Comparison of ENCODE assay signal across 25 mouse cellular contexts in genomic region chr1:120368138-120368537, GRCm38 (mm10). TPM values are rescaled to one million over a fixed set of nuclear protein-coding genes. Genes with fewer than 3 reads are reported as not detected.
DNase-seq lines count a peak whose midpoint lies in the region; ATAC-seq and TF ChIP-seq lines count a peak whose summit lies in the region.
"Had no signal": no experiment of that assay in that cellular context is flagged by ENCODE, and none has a peak within 500 bp of the region (broad histone marks: within the 10 kb centered on the region; RNA-seq: fewer than 3 reads in every experiment).

No protein-coding gene starts in this region.

- TF ChIP-seq EP300 in heart, adult 2 months (IDR thresholded peaks at IDR 0.05; ENCODE audit: insufficient read depth, low read depth, low read length), result no peak
- TF ChIP-seq EP300 in liver, embryonic 14.5 days (IDR thresholded peaks at IDR 0.05; ENCODE audit: low read depth), result no peak
- TF ChIP-seq EP300 in MEL (IDR thresholded peaks at IDR 0.05; ENCODE audit: low read depth in 1 of 2, low read length in 2 of 2), result no peak

- no peak overlapping the region for H3K9ac ChIP-seq in heart, adult 2 months (ENCODE audit: low read depth, low read length)
- no peak overlapping the region for H3K9ac ChIP-seq in liver, embryonic 14.5 days (replicated peaks)
- H3K9ac ChIP-seq in MEL (ENCODE audit: control insufficient read depth, low read depth, low read length, poor library complexity, severe bottlenecking), result no peak overlapping the region
- H3K9ac ChIP-seq: embryonic facial prominence, embryonic 12.5 days; limb, embryonic 15.5 days; neural tube, embryonic 12.5 days had no signal

- no peak for ATAC-seq in liver, embryonic 14.5 days (ENCODE audit: insufficient read depth)
- ATAC-seq: activated CD4-positive, CD25-positive, alpha-beta regulatory T cell, adult 4 months; forebrain, embryonic 16.5 days; inflammation-experienced regulatory T-cells, adult 6 months had no signal

- no peak overlapping the region for H3K27ac ChIP-seq in heart, adult 2 months
- H3K27ac ChIP-seq in liver, embryonic 14.5 days, result no peak overlapping the region
- no peak overlapping the region for H3K27ac ChIP-seq in MEL (ENCODE audit: control insufficient read depth, low read depth, low read length)
- H3K27ac ChIP-seq: embryonic facial prominence, embryonic 12.5 days; hindbrain, embryonic 10.5 days; limb, embryonic 15.5 days; neural tube, embryonic 12.5 days had no signal

- intact Hi-C loops in heart, adult 2 months (cut with DNase I), result no loop called here

- H3K4me1 ChIP-seq in heart, adult 2 months (ENCODE audit: control insufficient read depth, insufficient read depth, low read length), result no peaks in the 10 kb centered on the region
- H3K4me1 ChIP-seq in liver, embryonic 14.5 days (replicated peaks; ENCODE audit: control insufficient read depth in 2 of 2, insufficient read depth in 2 of 2, low read length in 1 of 2), result no peaks in the 10 kb centered on the region
- H3K4me1 ChIP-seq in MEL (ENCODE audit: control insufficient read depth in 1 of 2, insufficient read depth in 2 of 2, low read length in 2 of 2), result no peaks in the 10 kb centered on the region
- H3K4me1 ChIP-seq: embryonic facial prominence, embryonic 12.5 days; hindbrain, embryonic 10.5 days; limb, embryonic 15.5 days; neural tube, embryonic 12.5 days had no signal

- no peak overlapping the region for H3K4me3 ChIP-seq in heart, adult 2 months
- H3K4me3 ChIP-seq in liver, embryonic 14.5 days (ENCODE audit: insufficient read depth in 1 of 2, low read depth in 2 of 2, low read length in 2 of 2), result no peak overlapping the region
- no peak overlapping the region for H3K4me3 ChIP-seq in MEL (ENCODE audit: control insufficient read depth in 1 of 2, insufficient read depth in 1 of 2, low read depth in 2 of 2, low read length in 2 of 2)
- H3K4me3 ChIP-seq: embryonic facial prominence, embryonic 12.5 days; hindbrain, embryonic 10.5 days; limb, embryonic 15.5 days; neural tube, embryonic 12.5 days had no signal

- no peaks in the 10 kb centered on the region for H3K79me2 ChIP-seq in heart, adult 2 months (replicated peaks; ENCODE audit: control insufficient read depth, insufficient read depth, low read length)
- H3K79me2 ChIP-seq in MEL (ENCODE audit: control insufficient read depth, insufficient read depth, low read length, poor library complexity), result no peaks in the 10 kb centered on the region

- no peak for TF ChIP-seq POLR2A in heart, adult 2 months (IDR thresholded peaks at IDR 0.05; ENCODE audit: insufficient read depth, low read depth, low read length)
- TF ChIP-seq POLR2A in MEL (IDR thresholded peaks at IDR 0.05; ENCODE audit: control insufficient read depth in 1 of 2, insufficient read depth in 1 of 2, low read depth in 1 of 2, low read length in 2 of 2, poor library complexity in 1 of 2), result no peak

- peak; percentile 0; the same call in 1 of the 2 replicates for TF ChIP-seq RAD21 in MEL (IDR thresholded peaks at IDR 0.05; ENCODE audit: low read depth, low read length)

- no peaks in the 10 kb centered on the region for H3K36me3 ChIP-seq in heart, adult 2 months (ENCODE audit: control insufficient read depth, insufficient read depth, low read length)
- no peaks in the 10 kb centered on the region for H3K36me3 ChIP-seq in liver, embryonic 14.5 days (replicated peaks; ENCODE audit: control insufficient read depth, insufficient read depth, low read depth)
- H3K36me3 ChIP-seq in MEL (ENCODE audit: control insufficient read depth in 1 of 2, insufficient read depth in 2 of 2, low read length in 2 of 2), result no peaks in the 10 kb centered on the region
- H3K36me3 ChIP-seq: embryonic facial prominence, embryonic 12.5 days; hindbrain, embryonic 10.5 days; limb, embryonic 15.5 days; neural tube, embryonic 12.5 days had no signal

- TF ChIP-seq CTCF in heart, adult 2 months (IDR thresholded peaks at IDR 0.05), result peak; percentile 28
- peak; percentile 55 for TF ChIP-seq CTCF in liver, embryonic 14.5 days (IDR thresholded peaks at IDR 0.05; ENCODE audit: low read depth)
- peak; percentile 10 to 47 (median 18); a peak in 2 of 6 replicates for TF ChIP-seq CTCF in MEL (IDR thresholded peaks at IDR 0.05 in 2 of 3, conservative IDR thresholded peaks at IDR 0.05 in 1 of 3; ENCODE audit: control insufficient read depth in 1 of 3, insufficient read depth in 1 of 3, low read depth in 2 of 3, low read length in 3 of 3, poor library complexity in 1 of 3, severe bottlenecking in 1 of 3)

- WGBS in heart, adult 2 months, result 68% methylated on average over 3 of the region's 3 CpGs
- WGBS in liver, embryonic 14.5 days (ENCODE audit: insufficient replicate concordance), result 41% methylated on average over 3 of the region's 3 CpGs

- no peak for DNase-seq in heart, adult 2 months
- DNase-seq in heart, adult 18-20 months, result no peak
- DNase-seq in liver, embryonic 14.5 days (ENCODE audit: low read depth in 3 of 3, low spot score in 3 of 3), result no peak
- no peak for DNase-seq in liver
- peak; percentile 37 for DNase-seq in A20 (ENCODE audit: low read depth, low spot score)
- DNase-seq in MEL (ENCODE audit: low read depth, low spot score), result no peak
- no peak for DNase-seq in right cerebral cortex, postnatal 14 days
- no peak for DNase-seq in layer of hippocampus, postnatal 14 days (ENCODE audit: low spot score in 2 of 2)
- DNase-seq: adrenal gland, postnatal 14 days; cerebellum, adult 8-10 months; kidney, postnatal 25 days; lung, postnatal 10 days; right cerebral cortex, postnatal 25 days had no signal

- H3K9me3 ChIP-seq in liver, embryonic 14.5 days (ENCODE audit: control insufficient read depth, low read length), result no peaks in the 10 kb centered on the region
- H3K9me3 ChIP-seq in MEL (replicated peaks; ENCODE audit: insufficient read depth, low read length), result no peaks in the 10 kb centered on the region
- H3K9me3 ChIP-seq: embryonic facial prominence, embryonic 12.5 days; hindbrain, embryonic 10.5 days; limb, embryonic 15.5 days; neural tube, embryonic 12.5 days had no signal

- H3K27me3 ChIP-seq in heart, adult 2 months (ENCODE audit: control insufficient read depth, insufficient read depth, low read length), result no peaks in the 10 kb centered on the region
- H3K27me3 ChIP-seq in liver, embryonic 14.5 days (ENCODE audit: control insufficient read depth, insufficient read depth, low read length), result no peaks in the 10 kb centered on the region
- no peaks in the 10 kb centered on the region for H3K27me3 ChIP-seq in MEL (ENCODE audit: control insufficient read depth in 1 of 2, insufficient read depth in 2 of 2, low read length in 2 of 2)
- H3K27me3 ChIP-seq: embryonic facial prominence, embryonic 12.5 days; limb, embryonic 15.5 days; neural tube, embryonic 12.5 days had no signal

- H3K4me2 ChIP-seq in liver, embryonic 14.5 days (ENCODE audit: low read depth), result no peak overlapping the region
- H3K4me2 ChIP-seq: embryonic facial prominence, embryonic 12.5 days; limb, embryonic 15.5 days; neural tube, embryonic 12.5 days had no signal

TF ChIP-seq in MEL, 35 proteins besides CTCF, POLR2A, EP300 and RAD21:
- TF ChIP-seq MAFK (IDR thresholded peaks at IDR 0.05; ENCODE audit: borderline replicate concordance, low read depth, low read length), result no peak
- TF ChIP-seq MAX (IDR thresholded peaks at IDR 0.05; ENCODE audit: low read length), result no peak
- TF ChIP-seq TAL1 (IDR thresholded peaks at IDR 0.05; ENCODE audit: low read length), result no peak
- no peak for TF ChIP-seq TBP (IDR thresholded peaks at IDR 0.05; ENCODE audit: low read depth, low read length)
- TF ChIP-seq MYB (IDR thresholded peaks at IDR 0.05; ENCODE audit: low read depth, low read length), result no peak
- no peak for TF ChIP-seq BHLHE40 (IDR thresholded peaks at IDR 0.05; ENCODE audit: borderline replicate concordance, low read depth, low read length)
- TF ChIP-seq SIN3A (IDR thresholded peaks at IDR 0.05; ENCODE audit: low read length), result no peak
- no peak for TF ChIP-seq KAT2A (conservative IDR thresholded peaks at IDR 0.05; ENCODE audit: low read depth, low read length)
- no peak for TF ChIP-seq TCF12 (IDR thresholded peaks at IDR 0.05; ENCODE audit: low read depth, low read length)
- no peak for TF ChIP-seq NRF1 (IDR thresholded peaks at IDR 0.05; ENCODE audit: insufficient read depth, low read depth, low read length, poor library complexity, severe bottlenecking)
- no peak for TF ChIP-seq UBTF (IDR thresholded peaks at IDR 0.05; ENCODE audit: borderline replicate concordance, insufficient read depth, low read depth, low read length)
- TF ChIP-seq CHD1 (IDR thresholded peaks at IDR 0.05; ENCODE audit: low read depth, low read length), result no peak

RNA-seq across cellular contexts. Expression of gene C1ql2, which starts 27.8 kb away (rescaled TPM):
- not detected for total RNA-seq in heart, adult 2 months (2021)
- polyA plus RNA-seq in heart, adult 2 months (2012; rRNA removed), result not detected in 2 replicates
- total RNA-seq in heart, adult 18-20 months (2021), result not detected
- polyA plus RNA-seq in liver, embryonic 14.5 days (2012; rRNA removed), result not detected in 2 replicates
- not detected in 2 replicates for polyA plus RNA-seq in liver, embryonic 14.5 days (2014; fragmentation: Nextera tagmentation; extraction: Ambion mirVana)
- not detected in 2 replicates for total RNA-seq in MEL (2012; rRNA removed)
- polyA plus RNA-seq in MEL (2012; ENCODE audit: insufficient read depth in 1 of 2, insufficient read length in 2 of 2, low read depth in 1 of 2, low replicate concordance in 2 of 2, missing spikeins in 1 of 2), result not detected
- 10 to 100 TPM; 40.5 to 41.8 TPM for total RNA-seq in layer of hippocampus, postnatal 14 days (2021)
- total RNA-seq: adrenal gland, postnatal 14 days; common myeloid progenitor, adult 5-6 weeks; gastrocnemius, adult 8-10 months; megakaryocyte-erythroid progenitor cell, adult 5-6 weeks; monocyte, adult 5-6 weeks had no signal
- polyA plus RNA-seq: activated CD4-positive, CD25-positive, alpha-beta regulatory T cell, adult 4 months; heart, embryonic 16.5 days; inflammation-experienced regulatory T-cells, adult 6 months; limb, embryonic 15.5 days had no signal

Comparison
In these comparisons a context has a peak if more than half of its experiments do, and no peak if none do; other contexts are left out.
1. RNA of gene C1ql2, which starts 27.8 kb away (total RNA-seq): 40.5 to 41.8 TPM in layer of hippocampus, postnatal 14 days; not detected in heart, adult 18-20 months, not detected in heart, adult 2 months and not detected in MEL; every median in the first group is over 10 times any median in the second.
2. Peak in every context shown above with its lines, with median percentiles within 50 percentile points of each other: CTCF ChIP-seq.